Mouse (Mus musculus) thymus, adult 2 months (tissue): ENCODE results near the gene Psat1. TPM values are rescaled to one million over a fixed set of nuclear protein-coding genes. Genes with fewer than 3 reads are reported as not detected.

Source experiments
- DNase-seq: peaks from one replicate; pipeline ENCODE4 v3.0.0; 2021
- H3K27ac ChIP-seq: fragments of 200-500 bp; 2 replicates; pipeline ENCODE4 v1.5.1; 2012; ENCODE audit warnings: low read length, control low read depth; ENCODE audit not compliant: control insufficient read depth, insufficient read depth
- H3K27me3 ChIP-seq: fragments of 200-500 bp; 2 replicates; pipeline ENCODE4 v1.6.1; 2012; ENCODE audit warnings: mild to moderate bottlenecking, low read length, moderate library complexity, mixed read lengths; ENCODE audit not compliant: control insufficient read depth, insufficient read depth
- H3K36me3 ChIP-seq: fragments of 200-500 bp; 2 replicates; pipeline ENCODE4 v1.6.1; 2012; ENCODE audit warnings: mild to moderate bottlenecking, low read length, moderate library complexity; ENCODE audit not compliant: control insufficient read depth, insufficient read depth
- H3K4me1 ChIP-seq: fragments of 200-500 bp; replicated peaks from 2 replicates; pipeline ENCODE4 v1.6.1; 2012; ENCODE audit warnings: low read length; ENCODE audit not compliant: control insufficient read depth, insufficient read depth
- H3K4me3 ChIP-seq: fragments of 200-500 bp; 2 replicates; pipeline ENCODE4 v1.5.1; 2012; ENCODE audit warnings: mild to moderate bottlenecking, low read length, control low read depth, moderate library complexity; ENCODE audit not compliant: control insufficient read depth, insufficient read depth
- CTCF ChIP-seq: fragments of 200-500 bp; IDR thresholded peaks from 2 replicates; pipeline ENCODE4 v1.5.1; 2012; ENCODE audit warnings: mild to moderate bottlenecking, control low read depth, low read length, moderate library complexity, borderline replicate concordance; ENCODE audit not compliant: control insufficient read depth, poor library complexity, insufficient read depth; ENCODE audit errors: extremely low read depth
- POLR2A ChIP-seq: fragments of 200-500 bp; IDR thresholded peaks from 2 replicates; pipeline ENCODE4 v1.6.1; 2012; ENCODE audit warnings: mild to moderate bottlenecking, low read length, control low read depth, moderate library complexity; ENCODE audit not compliant: control insufficient read depth, poor library complexity, insufficient read depth; ENCODE audit errors: extremely low read depth
- WGBS: fragments of 180-500 bp; shearing (Covaris S2); methylation state at CpG from one replicate; pipeline ENCODE4 v1.1.7; 2018; 5-methylcytosine and 5-hydroxymethylcytosine counted together
- polyA plus RNA-seq: library from polyadenylated mRNA; depleted of rRNA; stranded (reverse); fragments of >200 nt; gene quantifications from 2 replicates; pipeline ENCODE4 v1.2.3, GENCODE M21; 2012; rRNA removed

Psat1 gene
- 31.9 and 33.2 TPM in 2 replicates for polyA plus RNA-seq

DNA sequence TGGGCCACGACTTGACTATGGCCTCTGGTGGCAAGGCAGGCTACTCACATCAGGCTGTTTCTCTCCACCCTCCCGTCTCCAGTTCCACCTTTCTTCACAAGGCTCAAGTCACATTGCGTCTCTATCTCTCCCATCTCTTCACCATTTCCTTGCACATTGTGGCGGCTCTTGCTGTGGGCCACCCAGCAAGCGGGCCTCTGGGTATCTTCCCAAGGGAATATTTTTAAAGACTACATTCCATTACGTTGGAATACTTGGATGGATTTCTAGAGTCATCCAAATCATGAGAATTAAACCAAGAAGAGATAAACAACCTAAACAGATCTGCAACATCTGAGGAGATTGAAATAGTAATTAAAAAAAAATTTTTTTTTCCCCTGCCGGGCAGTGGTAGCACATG lies at the start of gene Psat1:
Gene Psat1, minus strand, starts transcription at position 101 of the 400 bp plus-strand sequence.
- Histone ChIP-seq H3K4me1 (no peaks in the 10 kb centered on the region), H3K27ac (no peak within 1 kb of the TSS), H3K36me3 (no peaks in the 10 kb centered on the region), H3K27me3 (no peaks in the 10 kb centered on the region), H3K4me3 (no peak within 1 kb of the TSS)
- TF ChIP-seq POLR2A, result no peak
- no peak for TF ChIP-seq CTCF
- WGBS, result 93% methylated on average over 7 of the region's 7 CpGs
- DNase-seq, result no peak

DNA sequence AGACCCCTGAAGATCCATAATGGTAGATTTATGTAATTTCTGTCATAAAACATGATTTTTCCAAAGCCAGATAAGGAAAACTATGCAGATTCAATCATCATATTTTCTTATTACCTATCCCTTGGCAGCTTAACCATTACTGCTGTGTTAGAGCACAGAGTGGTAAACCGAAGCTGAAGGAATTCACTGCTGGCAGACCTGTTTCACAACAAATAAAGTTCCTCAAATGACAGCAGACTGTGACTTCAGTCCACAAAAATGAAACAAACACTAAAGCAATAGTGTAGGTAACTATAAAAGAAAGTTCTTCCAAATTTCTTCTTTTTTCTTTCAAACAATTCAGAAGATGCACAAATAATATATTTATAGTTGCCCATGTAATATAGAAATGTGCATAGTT lies 43.0 kb upstream of the Psat1 start:
- DNase-seq, result no peak
- H3K4me1 ChIP-seq, result peaks cover under 1% of the 10 kb centered on the region; the same call in 1 of the 2 replicates
- no peak for TF ChIP-seq POLR2A
- no peak for TF ChIP-seq CTCF
- WGBS, result 83% methylated on average over 1 of the region's 1 CpGs
- H3K4me3 ChIP-seq, result no peak overlapping the region
- no peaks in the 10 kb centered on the region for H3K36me3 ChIP-seq
- no peak overlapping the region for H3K27ac ChIP-seq
- H3K27me3 ChIP-seq, result no peaks in the 10 kb centered on the region

GRCm38 (mm10) chr19:15985172-15985713 lies 38.1 kb upstream of the Psat1 start:
- Histone ChIP-seq H3K27me3 (no peaks in the 10 kb centered on the region), H3K36me3 (no peaks in the 10 kb centered on the region), H3K4me1 (peaks cover 4% of the 10 kb centered on the region; the same call in 1 of the 2 replicates), H3K4me3 (peak overlapping the region; percentile 11), H3K27ac (no peak overlapping the region)
- DNase-seq, result no peak
- TF ChIP-seq CTCF, result no peak
- TF ChIP-seq POLR2A, result no peak
- WGBS, result 33% methylated on average over 10 of the region's 10 CpGs

DNA sequence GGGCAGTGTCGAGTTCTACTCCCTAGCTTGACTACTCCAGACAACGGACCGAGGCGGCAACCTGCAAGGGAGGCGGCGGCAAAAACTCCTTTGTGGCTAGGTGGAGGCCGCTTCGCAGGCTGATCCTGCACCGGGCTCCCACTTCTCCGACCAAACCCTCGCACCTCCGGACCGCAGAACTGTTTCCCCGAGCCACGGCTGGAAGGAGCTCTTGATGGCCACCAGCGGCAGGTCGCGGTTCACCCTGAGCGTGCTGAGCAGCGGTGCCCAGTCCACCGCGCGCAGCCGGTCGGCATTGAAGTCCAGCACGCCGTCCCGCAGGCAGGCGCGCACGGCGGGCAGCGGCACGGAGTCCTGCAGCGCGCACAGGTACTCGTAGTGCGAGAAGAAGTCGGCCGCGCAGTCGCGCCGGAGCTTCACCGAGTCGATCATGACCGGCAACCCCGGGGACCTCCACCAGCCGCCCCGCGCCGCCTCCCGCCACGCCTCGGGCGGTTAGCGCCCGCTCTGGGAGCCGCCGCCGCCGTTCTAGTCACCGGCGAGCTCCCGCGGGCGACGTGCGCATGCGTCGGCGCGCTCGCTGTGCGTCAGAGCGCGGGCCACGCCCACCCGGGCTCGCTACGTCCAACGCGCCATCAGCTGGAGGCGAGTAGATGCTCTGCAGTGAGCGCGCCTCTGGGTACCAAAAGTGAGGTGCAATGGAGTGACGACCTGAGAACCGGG lies 37.5 kb upstream of the Psat1 start, which contains the start of gene Cep78:
Gene Cep78, minus strand, starts transcription at position 541 of the 723 bp plus-strand sequence.
- under 1% methylated on average over 88 of the region's 88 CpGs for WGBS
- Histone ChIP-seq H3K4me3 (peak within 1 kb of the TSS; percentile 78), H3K36me3 (no peaks in the 10 kb centered on the region), H3K27me3 (no peaks in the 10 kb centered on the region), H3K4me1 (peaks cover 4% of the 10 kb centered on the region; the same call in 1 of the 2 replicates), H3K27ac (no peak within 1 kb of the TSS)
- peak; percentile 91 for DNase-seq
- TF ChIP-seq CTCF (0 out of 2 replicates have a peak, but pooled peaks have one; percentile 33), POLR2A (peak; percentile 84)

GRCm38 (mm10) chr19:15983739-15984344 lies 36.7 kb upstream of the Psat1 start:
- no peak overlapping the region for H3K4me3 ChIP-seq
- WGBS, result 77% methylated on average over 15 of the region's 15 CpGs
- no peak for DNase-seq
- H3K36me3 ChIP-seq, result no peaks in the 10 kb centered on the region
- H3K4me1 ChIP-seq, result peaks cover 4% of the 10 kb centered on the region; the same call in 1 of the 2 replicates
- TF ChIP-seq POLR2A, result no peak
- no peak for TF ChIP-seq CTCF
- no peaks in the 10 kb centered on the region for H3K27me3 ChIP-seq
- no peak overlapping the region for H3K27ac ChIP-seq

- Histone ChIP-seq H3K4me3 (no peak overlapping the region), H3K4me1 (peaks cover 4% of the 10 kb centered on the region; the same call in 1 of the 2 replicates), H3K27me3 (no peaks in the 10 kb centered on the region), H3K27ac (no peak overlapping the region), H3K36me3 (no peaks in the 10 kb centered on the region)
- TF ChIP-seq CTCF (no peak), POLR2A (no peak)
- WGBS, result 94% methylated on average over 10 of the region's 10 CpGs
- no peak for DNase-seq
These were observed 36.0 kb upstream of the Psat1 start for GRCm38 (mm10) chr19:15982926-15983738.
